Mouse (Mus musculus): ENCODE measurements at regions not wholly inside any gene's neighbourhood (a gene's known extent, or its start where the extent isn't known, plus 50 kb on each side); places are given as distances from the start of the nearest gene placed in this dataset.

DNA sequence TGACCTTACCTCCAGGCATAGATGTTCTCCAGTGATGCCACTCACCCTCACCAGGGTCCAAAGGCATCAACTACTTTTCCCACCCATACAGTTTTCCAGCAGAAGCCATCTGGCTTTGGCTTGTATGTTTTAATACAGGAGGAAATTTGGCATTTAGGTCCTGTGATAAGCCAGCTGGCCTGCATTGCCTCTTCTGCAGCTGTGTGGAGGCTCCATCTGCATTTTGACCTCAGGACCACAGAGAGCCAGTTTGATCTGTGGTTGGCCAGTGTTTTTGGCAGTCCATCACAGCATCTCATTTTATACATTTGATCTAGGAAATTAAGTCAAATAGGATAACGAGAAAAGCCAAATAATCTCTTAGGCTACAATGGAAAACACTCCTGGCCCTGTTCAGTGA, 315.1 kb upstream of the Sphkap start:
- DNase-seq = no peak

DNA sequence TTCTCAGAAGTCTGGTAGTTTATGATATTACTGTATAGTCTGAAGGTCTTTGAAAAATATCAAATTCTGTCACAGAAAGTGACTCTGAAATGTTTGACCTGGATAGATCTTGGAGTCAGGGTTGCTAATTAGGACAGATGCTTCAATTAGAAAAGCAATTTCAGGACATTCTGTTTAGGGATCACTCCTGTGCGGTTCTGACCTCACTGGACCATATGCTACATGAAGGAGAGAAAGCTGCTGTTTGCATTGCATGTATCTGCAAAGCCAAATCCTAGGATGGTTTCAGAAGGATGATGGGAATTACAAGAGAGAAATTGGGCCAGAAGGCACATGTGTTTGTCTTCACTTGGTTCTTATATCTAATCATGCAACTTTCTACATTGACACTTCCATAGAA, 312.2 kb upstream of the Sphkap start:
- no peak for DNase-seq

DNA sequence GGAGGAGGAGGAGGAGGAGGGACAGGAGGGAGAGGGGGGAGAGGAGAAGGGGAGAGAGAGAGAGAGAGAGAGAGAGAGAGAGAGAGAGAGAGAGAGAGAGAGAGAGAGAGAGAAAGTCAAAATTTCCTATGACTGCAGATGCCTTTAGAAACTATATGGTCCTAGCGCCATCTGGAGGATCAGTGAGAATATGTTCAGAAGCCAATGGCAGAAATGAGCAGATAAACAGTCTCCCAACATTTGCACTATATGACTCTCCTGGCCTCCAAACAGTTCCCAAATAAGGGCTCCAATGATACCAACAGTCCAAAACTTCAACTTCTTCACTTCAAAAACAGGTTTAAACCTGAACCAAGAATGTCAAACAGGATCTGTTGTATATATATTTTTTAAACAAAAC, 309.1 kb upstream of the Sphkap start:
- peak; percentile 57 for DNase-seq

DNA sequence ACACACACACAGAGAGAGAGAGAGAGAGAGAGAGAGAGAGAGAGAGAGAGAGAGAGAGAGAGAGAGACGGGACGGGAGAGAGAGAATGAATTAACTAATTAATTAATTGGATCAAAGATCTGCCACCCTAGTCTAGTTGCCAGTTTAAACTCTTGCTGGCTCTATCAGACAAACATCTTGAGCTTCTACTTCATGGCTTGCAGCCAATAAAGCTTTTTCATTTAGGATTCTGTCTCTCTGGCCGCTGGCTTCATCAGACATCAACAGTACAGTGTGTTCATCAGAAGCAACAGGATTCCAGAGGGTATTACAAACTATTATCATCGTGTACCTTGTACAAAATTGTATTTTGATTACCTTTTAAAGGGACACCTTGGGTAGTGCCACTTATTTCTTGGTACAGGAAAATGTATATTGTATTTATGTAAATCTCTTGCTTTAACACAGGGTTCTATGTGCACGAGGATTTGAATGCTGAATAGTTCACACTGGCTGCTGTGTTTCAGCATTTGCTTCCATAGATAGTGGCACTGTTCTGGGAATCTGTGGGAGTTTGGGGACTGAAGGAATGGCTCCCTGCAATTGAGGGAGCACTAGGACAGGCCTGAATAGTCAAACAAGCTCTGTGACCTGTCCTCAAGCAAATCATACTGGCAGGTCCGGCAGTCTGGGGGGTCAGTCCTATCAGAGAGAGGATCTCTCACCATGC, 293.9 kb upstream of the Sphkap start:
- no peak for DNase-seq

DNA sequence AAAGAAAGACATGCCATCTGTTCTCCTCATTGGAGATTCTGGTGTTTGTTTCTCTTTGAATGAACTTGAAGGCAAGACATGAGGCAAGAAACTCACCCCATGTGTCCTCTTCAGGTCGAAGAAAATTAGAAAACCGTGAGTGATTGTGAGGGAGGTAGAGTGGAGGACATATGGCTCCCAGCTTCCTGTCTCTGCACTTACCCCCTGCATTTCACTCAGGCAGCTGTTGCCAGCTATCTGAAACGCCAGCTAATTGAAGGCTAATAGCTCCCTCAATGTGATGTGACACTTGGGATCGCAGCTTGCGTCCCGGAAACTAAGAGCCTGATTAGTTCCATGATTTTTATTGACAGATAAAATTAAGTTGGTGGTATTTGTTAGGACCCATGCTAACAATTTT, 289.4 kb upstream of the Sphkap start:
- no peak for DNase-seq

DNA sequence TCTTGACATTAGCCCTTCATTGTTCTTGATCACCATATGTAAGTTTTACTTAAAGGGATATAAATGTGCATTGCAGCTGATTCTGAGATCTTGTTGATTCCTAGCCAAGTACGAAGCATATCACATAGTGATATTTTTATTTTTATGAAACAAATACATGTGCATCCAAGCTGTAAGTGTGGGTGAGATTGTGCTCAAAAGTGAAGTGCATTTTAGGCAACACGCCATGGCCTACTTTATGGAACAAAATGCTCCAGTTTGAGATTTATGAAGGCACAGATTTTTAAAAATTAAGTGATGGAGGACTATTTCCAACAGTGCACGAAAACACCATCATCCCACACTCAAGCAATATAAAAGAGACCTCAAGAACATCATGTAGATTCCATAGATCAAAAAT, 277.2 kb upstream of the Sphkap start:
- no peak for DNase-seq

DNA sequence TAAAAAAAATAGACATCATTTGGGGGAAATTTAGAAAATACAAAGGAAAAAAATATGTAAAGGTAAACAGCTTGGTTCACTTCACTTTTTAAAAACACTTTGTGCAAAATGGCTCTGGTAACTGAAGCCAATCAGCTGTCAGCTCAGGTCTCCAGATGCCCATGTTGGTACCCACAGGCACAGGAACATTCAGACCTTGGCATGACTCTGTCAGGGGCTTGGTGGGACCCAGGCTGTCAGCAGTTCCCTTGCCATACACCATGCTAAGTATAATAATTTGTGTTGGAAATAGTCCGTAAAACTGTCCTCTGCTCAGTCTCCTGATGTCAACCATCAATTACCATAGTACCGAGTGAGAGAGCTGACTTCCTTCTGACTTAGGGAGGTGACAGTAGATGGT, 257.3 kb upstream of the Sphkap start:
- no peak for DNase-seq

DNA sequence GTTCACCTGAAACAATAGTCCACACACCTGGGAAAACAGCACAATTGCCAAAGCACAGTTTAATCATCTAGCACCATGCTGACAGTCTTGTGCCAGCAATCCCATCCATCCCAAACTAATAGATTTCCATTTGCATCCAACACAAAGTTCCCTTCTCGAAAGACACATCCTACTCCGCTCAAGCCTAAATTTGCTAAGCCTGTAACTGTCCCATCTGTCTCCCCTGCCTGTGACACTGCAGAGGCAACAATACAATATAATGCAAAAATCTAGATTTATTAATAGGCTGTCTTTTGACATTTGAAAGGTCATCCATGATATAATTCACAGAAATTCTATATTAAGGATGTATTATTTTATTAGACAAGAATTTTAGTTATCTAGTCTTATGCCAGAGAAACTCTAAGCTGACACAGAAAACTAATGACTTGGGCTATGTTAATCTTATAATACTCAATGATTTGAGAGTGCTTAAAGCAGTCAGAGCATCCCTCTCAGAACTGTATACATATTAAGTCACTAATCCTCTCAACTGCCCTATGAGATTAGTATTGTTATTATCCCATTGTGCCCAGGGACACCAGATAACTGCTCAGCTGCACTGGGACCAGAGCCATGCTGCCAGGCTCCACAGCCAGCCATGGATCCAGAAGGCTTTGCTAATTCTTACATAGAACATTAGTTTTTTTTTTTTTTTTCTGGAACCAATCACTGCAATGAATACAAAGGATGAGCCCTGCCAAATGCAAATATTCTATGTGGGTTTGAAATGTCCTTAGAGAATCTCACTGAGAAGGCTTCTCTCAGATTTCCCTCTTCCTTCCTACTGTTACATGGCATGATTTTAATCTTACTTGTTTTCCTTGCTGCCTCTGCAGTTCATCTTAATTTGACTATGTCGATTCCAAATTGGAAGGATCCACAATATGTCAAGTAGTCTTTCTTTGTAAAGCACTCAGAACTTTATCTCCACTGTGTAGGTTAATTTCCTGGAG, 254.1 kb upstream of the Sphkap start:
- no peak for DNase-seq

DNA sequence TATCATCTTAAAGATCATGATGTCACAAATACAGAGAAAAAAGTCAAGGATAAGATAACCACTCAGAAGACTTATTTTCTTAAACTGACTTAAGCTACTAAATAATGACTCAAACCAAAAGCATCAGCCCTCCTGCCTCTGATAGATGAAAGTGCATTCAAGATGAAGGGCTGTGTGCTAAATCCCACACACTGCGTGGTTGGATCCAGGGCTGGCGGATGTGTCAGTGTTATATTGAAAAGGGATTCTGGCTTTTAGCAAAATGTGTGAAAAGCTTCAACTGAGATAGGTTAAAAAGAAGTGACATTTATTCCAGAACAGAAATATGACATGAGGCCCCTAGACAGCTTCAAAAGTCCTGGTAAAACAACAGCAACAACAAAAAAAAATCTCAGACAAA, 245.7 kb upstream of the Sphkap start:
- DNase-seq = no peak

DNA sequence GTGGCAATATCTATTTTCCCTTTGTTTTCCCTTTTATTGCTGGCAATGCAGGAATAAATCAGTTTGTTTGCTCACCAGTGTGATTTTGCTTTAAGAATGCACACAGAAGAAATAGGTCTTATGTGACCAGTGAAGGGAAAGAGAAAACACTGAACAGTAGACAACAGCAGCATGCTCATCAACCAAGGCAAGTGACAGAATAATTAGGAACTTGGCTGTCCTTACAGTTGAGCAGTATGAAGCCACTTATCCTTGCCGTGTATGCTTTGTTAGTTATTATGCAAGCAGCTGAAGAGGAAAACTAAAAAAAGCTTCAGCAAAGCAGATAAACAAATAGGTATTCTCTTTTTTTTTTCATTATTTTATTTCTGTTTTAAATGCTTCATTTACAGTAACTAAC, 237.6 kb upstream of the Sphkap start:
- no peak for DNase-seq

DNA sequence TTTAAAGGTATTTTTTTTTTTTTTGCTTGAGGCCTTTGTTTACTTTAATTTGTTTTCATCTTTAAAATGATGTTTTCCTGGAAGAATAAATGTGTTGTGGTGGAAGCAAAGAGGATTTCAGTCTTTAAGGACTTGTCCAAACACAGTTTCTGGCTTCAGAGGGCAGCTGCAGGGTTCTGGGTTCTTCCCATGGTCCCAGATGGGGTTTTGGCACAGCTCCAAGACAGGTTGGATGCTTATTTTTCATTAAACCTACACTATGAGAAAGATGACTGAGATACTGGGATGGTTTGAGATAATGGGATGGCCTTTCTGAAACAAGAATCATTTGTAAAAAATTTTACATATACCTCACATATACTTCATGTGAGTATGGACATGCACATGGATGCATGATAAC, 234.7 kb upstream of the Sphkap start:
- DNase-seq = no peak

DNA sequence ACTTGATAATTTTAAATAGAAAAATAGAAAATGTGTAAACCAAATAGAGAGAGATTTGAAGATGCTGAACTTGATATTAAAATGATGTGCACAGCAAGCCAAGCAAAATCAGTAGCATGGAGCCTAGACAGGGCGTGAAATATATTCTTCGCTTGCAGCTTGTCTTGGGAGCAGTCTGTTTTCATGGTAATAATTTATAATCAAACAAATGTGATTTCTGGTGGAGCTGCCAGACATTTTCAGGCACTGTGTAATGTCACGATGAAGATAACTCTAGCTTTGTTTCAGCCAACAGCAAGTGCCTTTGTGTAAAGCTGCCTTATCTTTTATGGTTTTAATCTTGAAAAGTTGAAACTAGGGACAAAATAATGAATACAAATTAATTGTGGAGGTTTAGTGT, 228.1 kb upstream of the Sphkap start:
- DNase-seq = no peak

DNA sequence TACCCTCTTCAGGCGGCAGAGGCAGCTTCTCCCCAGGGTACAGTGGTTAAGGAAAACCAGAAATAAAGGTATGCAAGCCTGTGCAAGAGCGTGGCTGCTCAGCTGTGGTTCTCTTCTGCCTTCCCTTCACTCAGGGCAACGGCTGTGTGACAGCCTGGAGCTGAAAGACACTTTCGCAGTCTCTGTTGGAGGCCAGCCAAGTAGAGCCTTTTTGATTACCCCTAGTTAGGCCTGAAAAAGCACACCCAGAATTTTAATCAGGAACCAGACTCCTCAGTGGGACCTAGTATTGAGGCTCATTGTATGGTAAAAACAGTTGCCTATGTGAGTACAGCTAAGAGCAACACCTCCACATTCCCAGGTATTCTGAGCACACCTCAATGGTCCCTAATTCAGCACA, 223.8 kb upstream of the Sphkap start:
- DNase-seq = peak; percentile 18

DNA sequence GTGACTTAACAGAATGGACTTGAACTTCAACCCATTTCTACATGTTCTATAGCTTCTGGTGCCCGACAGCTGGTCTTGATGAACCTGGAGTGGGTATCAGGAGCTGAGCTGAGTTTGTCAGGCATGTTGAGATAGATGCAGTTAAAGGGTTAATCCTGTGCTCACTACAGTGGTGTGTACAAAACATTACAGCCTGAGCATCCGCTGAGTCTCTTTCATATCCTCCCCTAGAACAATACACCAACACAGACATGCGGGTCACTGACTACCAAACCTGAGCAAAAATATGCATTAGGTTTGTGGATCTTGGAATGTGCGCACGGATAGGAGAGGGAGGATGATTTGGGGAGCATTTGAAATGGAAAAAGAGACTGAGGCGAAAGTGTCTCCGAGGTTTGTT, 223.4 kb upstream of the Sphkap start:
- DNase-seq = no peak

DNA sequence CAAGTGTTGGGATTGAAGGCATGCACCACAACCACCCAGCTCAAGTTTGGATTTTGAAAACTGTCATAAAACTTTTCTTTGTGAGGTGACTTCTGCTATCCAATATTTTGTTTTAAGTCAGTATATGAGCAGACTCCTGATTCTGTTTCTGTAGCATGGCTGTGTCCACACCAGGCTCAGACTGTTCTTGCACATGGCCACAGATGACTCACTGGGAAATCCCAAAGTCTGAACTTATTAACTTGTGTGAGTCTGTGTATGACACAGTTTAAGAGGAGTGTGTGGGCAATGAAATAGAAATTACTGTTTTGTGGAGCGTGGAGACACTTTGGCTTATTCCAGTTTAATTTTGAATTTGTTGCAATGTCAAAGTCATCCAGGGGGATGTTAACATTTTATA, 179.3 kb upstream of the Sphkap start:
- DNase-seq = no peak

DNA sequence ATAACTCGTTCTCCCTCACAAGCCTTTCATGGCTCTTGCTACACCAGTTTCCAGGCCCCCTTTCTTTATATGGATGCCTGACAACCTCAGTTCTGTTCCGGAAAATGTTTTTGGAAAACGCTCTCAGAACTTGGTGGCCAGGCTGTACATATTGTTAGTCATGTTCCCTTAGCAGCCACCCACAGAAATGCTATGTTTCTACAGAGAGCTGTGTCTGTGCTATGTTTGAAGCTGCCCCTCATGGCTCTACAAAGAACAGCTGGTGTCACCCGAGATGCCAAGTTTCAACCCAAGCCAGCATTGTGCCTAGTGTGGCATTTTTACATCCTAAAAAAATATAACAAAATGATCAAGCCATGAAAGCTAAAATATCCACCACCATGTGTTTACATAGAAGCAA, 175.0 kb upstream of the Sphkap start:
- no peak for DNase-seq

DNA sequence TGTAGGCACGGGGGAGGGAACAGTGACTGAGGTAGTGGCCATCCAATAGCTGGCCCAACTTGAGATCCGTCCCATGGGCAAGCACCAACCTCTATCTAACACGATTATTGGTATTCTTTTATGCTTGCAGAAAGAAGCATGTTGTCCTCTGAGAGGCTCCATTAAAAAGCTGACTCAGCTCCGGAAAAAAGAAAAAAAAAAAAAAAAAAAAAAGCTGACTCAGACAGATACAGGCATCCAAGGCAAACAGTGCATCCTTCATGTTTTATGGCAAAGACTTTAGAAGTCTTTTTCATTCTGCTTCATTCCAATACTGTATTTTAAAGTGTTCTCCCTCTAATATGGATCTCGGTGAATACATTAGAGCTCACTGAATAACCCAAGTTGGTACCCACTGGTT, 162.0 kb upstream of the Sphkap start:
- no peak for DNase-seq

DNA sequence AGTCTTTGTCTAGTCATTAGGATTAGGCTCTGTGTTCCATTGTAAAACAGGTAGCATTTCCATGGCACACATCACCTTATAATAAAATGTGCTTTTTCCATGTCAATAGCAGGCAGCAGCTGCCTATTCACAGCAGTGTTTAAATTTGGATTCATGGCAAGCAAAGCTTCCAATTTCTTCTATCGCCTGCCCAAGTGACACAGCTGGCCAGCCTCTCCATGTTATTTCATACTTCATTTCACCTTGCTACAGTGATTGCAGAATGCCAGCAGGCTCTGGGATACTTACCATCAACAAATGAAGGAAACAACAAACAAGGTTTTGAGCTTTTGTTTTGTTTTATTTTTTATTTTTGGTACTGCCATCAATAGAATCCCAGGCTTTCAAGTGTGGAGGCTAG, 160.7 kb upstream of the Sphkap start:
- no peak for DNase-seq

DNA sequence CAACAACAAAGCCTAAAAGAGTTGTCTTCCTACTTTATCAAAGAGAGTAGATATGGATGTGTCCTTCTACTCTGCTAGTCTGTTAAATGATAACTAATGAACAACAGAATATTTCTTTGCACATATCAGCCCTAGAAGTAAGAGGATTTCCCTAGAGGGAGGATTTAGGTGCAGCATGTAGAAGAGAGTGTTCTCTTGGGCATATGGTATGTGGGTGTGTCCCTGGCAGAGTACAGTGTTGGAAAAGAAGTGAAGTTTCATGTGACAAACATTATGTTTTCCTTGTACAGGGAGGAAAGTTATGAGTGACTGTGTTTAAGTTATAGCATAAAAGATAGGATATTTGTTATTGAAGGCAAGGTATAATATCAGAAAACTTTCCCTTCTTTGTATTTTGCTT, 143.6 kb upstream of the Sphkap start:
- DNase-seq = no peak

DNA sequence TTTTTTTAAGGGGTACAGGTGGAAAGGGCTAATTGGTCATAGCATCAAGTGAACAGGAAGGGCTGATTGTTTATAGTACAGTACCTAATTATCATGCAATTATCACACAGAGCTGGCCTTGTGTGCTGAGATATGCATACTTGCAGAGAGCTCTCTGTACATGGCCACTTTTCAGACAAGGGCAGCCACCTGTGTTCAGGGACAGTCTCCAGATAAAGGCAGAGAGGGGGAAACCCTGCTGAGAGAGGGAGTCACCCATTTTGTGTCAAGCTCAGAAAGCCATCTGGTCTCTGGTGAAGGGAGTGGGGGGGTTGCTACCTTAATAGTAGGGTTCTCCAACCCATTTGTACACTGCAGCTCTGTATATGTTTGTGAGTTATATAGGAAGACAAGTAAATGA, 127.5 kb upstream of the Sphkap start:
- no peak for DNase-seq

DNA sequence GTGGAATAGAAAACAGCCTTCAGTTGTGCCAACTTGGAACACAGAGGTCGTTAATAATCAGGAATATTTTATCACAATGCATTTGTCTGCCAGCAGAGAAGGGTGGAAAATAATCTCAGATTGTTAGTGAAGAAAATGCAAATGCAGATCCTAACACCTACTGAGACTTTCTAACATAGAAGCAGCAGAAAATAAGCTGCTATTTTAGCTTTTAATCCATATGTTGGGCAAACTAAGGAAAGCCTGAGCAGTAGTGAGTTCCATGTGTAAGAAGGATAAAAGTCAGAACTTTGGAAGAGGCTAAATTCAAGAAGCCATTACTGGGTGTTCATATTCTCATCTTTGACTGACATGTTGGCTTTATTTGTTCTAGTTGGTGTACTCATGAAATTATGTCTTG, 119.8 kb upstream of the Sphkap start:
- DNase-seq = no peak

DNA sequence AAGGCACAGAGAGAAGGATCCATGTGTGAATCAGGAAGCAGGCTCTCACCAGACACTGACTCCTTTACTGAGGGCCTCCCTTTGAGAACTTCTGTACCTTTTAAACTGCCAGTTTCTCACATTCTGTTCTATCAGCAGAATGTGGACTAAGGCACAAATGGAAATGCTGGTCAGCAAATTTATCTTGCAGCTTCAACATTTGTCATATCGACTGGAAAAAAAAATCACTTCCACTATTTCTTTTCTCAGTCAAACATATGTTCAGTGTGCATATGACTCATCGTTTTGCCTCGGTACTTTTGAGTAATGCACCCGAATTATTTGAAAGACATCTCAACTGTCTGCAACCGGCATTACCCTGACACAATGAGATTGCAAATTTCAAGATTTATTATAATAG, 101.4 kb upstream of the Sphkap start:
- DNase-seq = no peak

DNA sequence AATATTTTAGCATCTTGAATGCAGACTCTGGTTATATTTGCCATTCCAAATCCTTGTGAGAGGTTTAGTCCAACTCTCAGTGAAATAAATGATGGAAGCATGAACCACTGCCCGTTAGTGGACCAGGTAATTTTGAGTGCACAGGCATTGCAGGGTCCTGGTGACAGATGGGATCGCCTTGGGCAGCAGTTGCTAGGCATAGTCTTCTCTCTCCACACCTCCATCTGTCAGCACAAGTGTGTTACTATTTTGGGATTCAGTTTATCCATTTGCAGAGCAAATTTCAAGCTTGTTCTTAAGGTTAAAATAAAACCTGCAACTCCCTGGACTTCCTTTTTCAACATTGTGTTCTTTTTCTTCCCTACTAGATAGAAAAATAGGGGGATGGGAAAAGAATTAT, 97.4 kb upstream of the Sphkap start:
- no peak for DNase-seq

DNA sequence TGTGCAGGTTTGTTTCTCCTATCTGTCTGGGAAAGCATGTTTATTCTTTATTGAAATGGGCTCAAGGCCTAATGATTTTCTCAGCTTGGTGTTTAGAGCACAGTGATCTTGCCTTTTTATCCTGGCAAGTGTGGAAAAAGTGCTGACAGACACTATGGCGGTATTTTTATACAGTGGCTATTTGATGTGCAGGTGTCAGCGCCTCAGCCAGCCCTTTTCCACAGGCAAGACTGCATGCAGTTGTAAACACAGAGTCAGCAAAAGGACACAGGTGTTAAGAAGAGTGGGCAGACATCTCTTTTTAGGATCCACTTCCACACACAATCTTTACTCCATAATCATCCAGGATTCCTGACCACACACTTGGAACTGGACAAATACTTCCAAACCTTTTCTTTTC, 88.9 kb upstream of the Sphkap start:
- DNase-seq = no peak

DNA sequence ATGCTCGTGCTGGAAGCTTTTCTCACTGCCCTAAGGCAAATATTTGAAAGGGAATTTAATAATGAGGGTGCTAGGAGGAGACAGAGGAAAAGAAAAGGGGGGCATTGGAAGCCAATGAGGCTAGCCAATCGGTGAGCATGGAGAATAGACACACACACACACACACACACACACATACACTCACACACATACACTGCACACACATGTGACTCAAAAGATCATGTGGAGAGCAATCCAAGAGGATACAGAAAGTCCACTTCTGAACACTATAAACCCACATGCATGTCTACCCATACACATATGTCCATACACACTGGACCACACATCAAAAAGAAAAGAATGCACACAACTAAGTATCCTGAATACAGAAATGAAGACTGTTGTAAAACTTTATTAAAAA, 88.4 kb upstream of the Sphkap start:
- DNase-seq = no peak
